Mouse (Mus musculus) heart, postnatal 0 days (tissue): ENCODE measurements around the gene Tldc1. TPM values are rescaled to one million over a fixed set of nuclear protein-coding genes. Genes with fewer than 3 reads are reported as not detected.

Experiments
- ATAC-seq: fragments of 200-750 bp; cut with Nextera tagmentation; 2 replicates; pipeline ENCODE4 v1.8.0; 2017; ENCODE audit warnings: low read depth, moderate number of reproducible peaks, moderate library complexity; ENCODE audit not compliant: insufficient read depth
- DNase-seq: peaks from one replicate; pipeline ENCODE4 v3.0.0-alpha.2; 2016; ENCODE audit warnings: low spot score
- H3K27ac ChIP-seq: fragments of 300-500 bp; sonication (generic); 2 replicates; pipeline ENCODE4 v1.5.1; 2014; ENCODE audit warnings: low read depth, mild to moderate bottlenecking
- H3K27me3 ChIP-seq: fragments of 300-500 bp; sonication (generic); 2 replicates; pipeline ENCODE4 v1.6.1; 2014; ENCODE audit warnings: low read length, mixed read lengths; ENCODE audit not compliant: control insufficient read depth, insufficient read depth
- H3K36me3 ChIP-seq: fragments of 300-500 bp; sonication (generic); replicated peaks from 2 replicates; pipeline ENCODE4 v1.6.1; 2014; ENCODE audit warnings: low read length, mixed read lengths; ENCODE audit not compliant: control insufficient read depth, insufficient read depth
- H3K4me1 ChIP-seq: fragments of 300-500 bp; sonication (generic); 2 replicates; pipeline ENCODE4 v1.6.1; 2014; ENCODE audit warnings: antibody characterized with exemption; ENCODE audit not compliant: control insufficient read depth, insufficient read depth
- H3K4me2 ChIP-seq: fragments of 300-500 bp; sonication (generic); 2 replicates; pipeline ENCODE4 v1.6.1; 2014; ENCODE audit warnings: low read depth, mild to moderate bottlenecking, low read length, moderate library complexity
- H3K4me3 ChIP-seq: fragments of 300-500 bp; sonication (generic); 2 replicates; pipeline ENCODE4 v1.5.1; 2014; ENCODE audit warnings: low read depth, low read length
- H3K9ac ChIP-seq: fragments of 300-500 bp; sonication (generic); replicated peaks from 2 replicates; pipeline ENCODE4 v1.6.1; 2014; ENCODE audit warnings: low read depth, low read length, mixed read lengths
- H3K9me3 ChIP-seq: fragments of 300-500 bp; sonication (generic); replicated peaks from 2 replicates; pipeline ENCODE4 v1.6.1; 2016; ENCODE audit warnings: low read length; ENCODE audit not compliant: control insufficient read depth
- CTCF ChIP-seq: IDR thresholded peaks from 2 replicates; pipeline ENCODE4 v1.5.1; 2016; ENCODE audit warnings: antibody characterized with exemption, control low read depth, low read depth
- EP300 ChIP-seq: IDR thresholded peaks from 2 replicates; pipeline ENCODE4 v1.6.1; 2016; ENCODE audit warnings: antibody characterized with exemption, low read depth
- WGBS: fragments of 180-500 bp; shearing (Covaris S2); extraction: QIAGEN DNeasy Blood & Tissue Kit; methylation state at CpG from one replicate; pipeline ENCODE4 v1.1.7; 2014; 5-methylcytosine and 5-hydroxymethylcytosine counted together
- polyA plus RNA-seq: library from polyadenylated mRNA; unstranded; fragments of >200 nt; fragmentation: Nextera tagmentation; extraction: Ambion mirVana; gene quantifications from 2 replicates; pipeline ENCODE4 v1.2.1, GENCODE M21; 2015
- total RNA-seq: library from RNA; depleted of rRNA; stranded (reverse); fragments of >200 nt; gene quantifications from 2 replicates; pipeline ENCODE4 v1.2.3, GENCODE M21; 2014; ENCODE audit warnings: low replicate concordance

Tldc1 gene
- total and polyA plus RNA-seq, 2 experiments from 2014 or later = 12.1 to 28.6 TPM

DNA sequence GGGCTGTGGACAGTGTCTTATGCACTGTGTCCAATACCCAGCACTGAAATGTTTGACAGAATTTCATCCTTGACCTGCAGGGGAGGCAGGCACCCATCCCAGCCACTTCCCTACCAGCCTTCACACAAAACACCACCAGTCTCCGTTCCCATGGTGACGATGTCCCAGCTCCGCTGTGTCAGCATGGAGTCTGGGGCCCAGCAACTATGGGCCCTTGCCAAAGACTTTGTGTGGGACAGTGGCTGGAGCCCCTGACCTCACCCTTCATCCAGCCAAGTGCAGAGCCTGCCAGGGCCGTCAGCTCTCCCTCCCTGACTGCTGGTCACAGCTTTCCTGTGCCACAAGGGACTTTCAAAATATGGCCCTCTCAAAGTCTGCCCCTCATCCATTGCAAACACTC is 45.9 kb upstream of the Tldc1 start:
- no peak overlapping the region for H3K4me3 ChIP-seq

DNA sequence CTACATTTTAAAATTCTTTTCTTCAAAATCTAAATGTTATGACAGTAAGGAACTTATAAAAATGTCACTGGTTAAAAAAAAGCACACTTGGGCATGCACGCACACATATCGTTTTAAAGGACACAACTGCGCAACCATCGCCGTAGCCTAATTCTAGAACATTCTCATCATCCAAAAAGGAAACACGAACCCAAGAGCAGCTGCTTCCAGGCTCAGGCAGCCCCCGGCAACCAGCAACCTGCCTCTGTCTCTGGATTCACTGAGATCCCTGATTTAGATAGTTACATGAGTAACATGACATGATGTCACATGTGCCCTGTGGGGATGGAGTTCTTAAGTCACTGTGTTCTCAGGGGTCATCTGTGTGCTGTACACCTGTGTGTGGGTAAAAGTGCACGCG is 45.1 kb upstream of the Tldc1 start:
- H3K27me3 ChIP-seq = no peaks in the 10 kb centered on the region
- TF ChIP-seq EP300 (no peak), CTCF (no peak)
- no peak for ATAC-seq
- no peak overlapping the region for H3K27ac ChIP-seq
- 95% methylated on average over 9 of the region's 9 CpGs for WGBS
- H3K4me3 ChIP-seq = no peak overlapping the region
- H3K9ac ChIP-seq = no peak overlapping the region
- peaks cover 4% of the 10 kb centered on the region for H3K4me1 ChIP-seq
- H3K4me2 ChIP-seq = no peak overlapping the region
- no peak for DNase-seq
- no peaks in the 10 kb centered on the region for H3K9me3 ChIP-seq
- H3K36me3 ChIP-seq = no peaks in the 10 kb centered on the region; the same call in 1 of the 2 replicates

More for the DNA sequence above, 45.9 kb upstream of the Tldc1 start:
- Histone ChIP-seq H3K9ac (no peak overlapping the region), H3K9me3 (no peaks in the 10 kb centered on the region), H3K27me3 (no peaks in the 10 kb centered on the region), H3K4me2 (no peak overlapping the region), H3K27ac (no peak overlapping the region), H3K36me3 (no peaks in the 10 kb centered on the region; the same call in 1 of the 2 replicates), H3K4me1 (peaks cover 5% of the 10 kb centered on the region)
- WGBS = 65% methylated on average over 4 of the region's 4 CpGs
- TF ChIP-seq EP300 (no peak), CTCF (no peak)
- ATAC-seq = peak; percentile 44
- DNase-seq = no peak

DNA sequence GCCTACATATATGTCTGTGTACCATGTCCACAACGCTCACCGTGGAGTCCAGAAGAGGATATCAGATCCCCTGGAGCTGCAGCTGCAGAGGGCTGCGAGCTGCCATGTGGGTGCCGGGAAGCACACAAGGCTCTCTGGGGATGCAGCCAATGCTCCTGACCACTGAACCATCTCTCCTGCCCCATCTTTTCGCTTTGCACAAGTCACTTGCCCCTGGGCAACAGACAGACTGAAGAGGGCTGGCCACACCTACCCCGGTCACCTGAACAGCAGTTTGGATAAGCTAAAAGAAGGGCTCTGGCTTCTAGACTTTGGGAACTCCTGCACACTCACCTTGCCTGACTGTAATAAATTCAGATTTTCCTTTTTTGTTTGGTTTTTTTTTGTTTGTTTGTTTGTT is 43.5 kb upstream of the Tldc1 start:
- TF ChIP-seq EP300 (no peak), CTCF (no peak)
- Histone ChIP-seq H3K4me1 (no peaks in the 10 kb centered on the region; the same call in none of the 2 replicates), H3K36me3 (no peaks in the 10 kb centered on the region; the same call in 1 of the 2 replicates), H3K27me3 (no peaks in the 10 kb centered on the region), H3K9ac (no peak overlapping the region), H3K27ac (no peak overlapping the region), H3K4me2 (no peak overlapping the region), H3K4me3 (no peak overlapping the region), H3K9me3 (no peaks in the 10 kb centered on the region)
- no peak for DNase-seq
- 94% methylated on average over 6 of the region's 6 CpGs for WGBS
- no peak for ATAC-seq

DNA sequence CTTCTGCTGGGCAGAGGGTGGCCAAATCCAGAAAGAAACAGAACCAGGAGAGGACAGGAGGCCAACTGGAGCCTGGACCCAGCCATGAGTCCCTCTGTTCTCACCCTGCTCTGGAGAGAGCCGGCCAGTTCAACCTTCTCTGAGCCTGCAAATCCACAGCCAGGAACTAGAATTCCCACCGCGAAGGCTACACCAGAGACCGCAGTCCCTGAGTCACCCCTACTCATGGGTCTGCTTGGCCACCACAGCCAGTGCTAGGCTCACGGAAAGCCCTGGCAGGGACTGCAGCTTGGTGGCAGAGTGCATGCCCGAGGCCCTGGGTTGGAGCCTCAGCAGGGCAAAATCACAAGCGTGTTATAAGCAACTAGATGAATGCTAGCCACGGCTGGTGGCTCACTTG is 41.8 kb upstream of the Tldc1 start:
- ATAC-seq = no peak
- DNase-seq = no peak
- no peak overlapping the region for H3K27ac ChIP-seq
- no peak overlapping the region for H3K4me3 ChIP-seq
- no peaks in the 10 kb centered on the region for H3K4me1 ChIP-seq
- no peaks in the 10 kb centered on the region; the same call in 1 of the 2 replicates for H3K36me3 ChIP-seq
- WGBS = 88% methylated on average over 8 of the region's 8 CpGs
- H3K9me3 ChIP-seq = no peaks in the 10 kb centered on the region
- TF ChIP-seq EP300 (no peak), CTCF (no peak)
- H3K27me3 ChIP-seq = no peaks in the 10 kb centered on the region
- H3K4me2 ChIP-seq = no peak overlapping the region
- H3K9ac ChIP-seq = no peak overlapping the region

DNA sequence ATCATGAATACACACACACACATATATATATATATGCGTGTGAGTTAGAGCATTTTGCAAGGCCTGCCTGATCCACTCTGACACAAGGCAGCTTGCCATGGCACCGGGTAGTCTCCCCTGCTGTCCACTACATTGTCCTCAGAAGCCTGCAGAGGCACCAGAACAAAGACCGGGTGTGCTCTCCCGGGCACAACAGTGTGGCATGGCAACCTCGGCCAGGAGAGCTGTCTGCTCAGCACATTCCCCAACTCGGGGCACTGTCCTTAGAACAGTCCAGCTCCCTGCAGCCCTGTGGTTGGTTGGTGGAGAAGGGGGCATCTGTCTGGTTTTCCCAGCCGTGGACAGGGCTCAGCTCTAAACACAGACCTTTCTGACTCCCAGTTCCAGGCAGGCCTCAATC is 41.1 kb upstream of the Tldc1 start:
- no peak overlapping the region for H3K4me2 ChIP-seq
- no peaks in the 10 kb centered on the region for H3K4me1 ChIP-seq
- DNase-seq = no peak
- H3K27me3 ChIP-seq = no peaks in the 10 kb centered on the region
- H3K9me3 ChIP-seq = no peaks in the 10 kb centered on the region
- TF ChIP-seq CTCF (no peak), EP300 (no peak)
- no peak for ATAC-seq
- no peak overlapping the region for H3K9ac ChIP-seq
- no peak overlapping the region for H3K4me3 ChIP-seq
- H3K27ac ChIP-seq = no peak overlapping the region
- H3K36me3 ChIP-seq = no peaks in the 10 kb centered on the region; the same call in 1 of the 2 replicates
- 79% methylated on average over 7 of the region's 7 CpGs for WGBS

DNA sequence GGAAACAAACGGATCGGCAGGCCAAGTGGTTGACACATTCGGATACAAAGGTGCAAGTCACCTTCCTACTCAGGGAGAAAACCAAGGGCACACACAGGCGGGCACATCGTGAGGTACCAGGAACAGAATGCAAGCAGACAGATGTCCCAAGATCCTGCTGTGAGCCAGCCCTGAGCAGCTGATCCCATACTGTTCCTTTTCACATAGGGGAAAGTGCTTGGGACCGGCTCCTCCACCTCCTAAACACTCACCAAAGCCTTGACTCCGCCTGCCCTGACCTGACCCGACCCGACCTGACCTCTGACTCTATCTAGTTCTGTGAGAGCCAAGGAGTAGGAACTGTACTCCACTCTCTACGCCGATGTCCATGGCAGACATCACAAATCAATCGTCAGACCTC is 39.2 kb upstream of the Tldc1 start:
- no peak for TF ChIP-seq EP300
- no peak for TF ChIP-seq CTCF
- Histone ChIP-seq H3K9me3 (no peaks in the 10 kb centered on the region), H3K9ac (no peak overlapping the region), H3K36me3 (no peaks in the 10 kb centered on the region; the same call in 1 of the 2 replicates), H3K4me2 (no peak overlapping the region), H3K4me3 (no peak overlapping the region), H3K27me3 (no peaks in the 10 kb centered on the region), H3K4me1 (peaks cover 3% of the 10 kb centered on the region; the same call in 1 of the 2 replicates), H3K27ac (no peak overlapping the region)
- DNase-seq = no peak
- no peak for ATAC-seq
- 68% methylated on average over 12 of the region's 12 CpGs for WGBS
